Mouse (Mus musculus) thymus, postnatal 14 days (tissue): ENCODE results near the gene Wnk4.
"Not testable (repeated sequence)": the region's sequence is repeated elsewhere in the genome, so short reads cannot be mapped to it uniquely, and the experiment has no call there.

Experiments
- DNase-seq: peaks from one replicate; pipeline ENCODE4 v3.0.0; 2021

The Wnk4 gene

GRCm38 (mm10) chr11:101325201-101325600 is 64.8 kb downstream of the Wnk4 start:
- DNase-seq: not testable (repeated sequence)

GRCm38 (mm10) chr11:101326147-101326546 is 65.8 kb downstream of the Wnk4 start:
- no peak for DNase-seq
